Mouse (Mus musculus): ENCODE measurements around the gene Gm128.

Gm128 gene

GRCm38 (mm10) chr3:95241498-95241897, at the start of gene Gm128:
Gene Gm128 (minus strand): TSS chr3:95241598.
- DNase-seq (ENCODE audit: low read depth, low spot score) = no peak

DNA sequence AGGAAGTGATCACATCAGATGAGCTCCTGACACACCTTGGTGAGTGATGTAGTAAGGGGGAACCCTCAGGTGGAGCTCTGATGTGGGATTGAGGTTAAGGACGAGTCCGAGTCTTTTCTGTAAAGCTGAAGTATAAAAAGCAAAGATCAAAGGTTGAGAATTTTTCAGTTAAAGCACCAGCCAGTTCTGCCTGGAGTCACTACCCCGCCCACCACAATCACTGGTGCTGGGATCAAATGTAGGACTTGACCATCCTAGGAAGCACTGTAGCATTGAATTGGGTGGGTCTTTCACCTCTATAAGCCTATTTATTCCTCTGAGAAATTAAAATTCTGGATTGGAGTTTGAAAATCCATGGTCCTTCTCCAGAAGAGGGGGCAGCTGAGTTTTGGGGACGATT, 49.6 kb upstream of the Gm128 start:
- no peak for DNase-seq (ENCODE audit: low read depth, low spot score)

DNA sequence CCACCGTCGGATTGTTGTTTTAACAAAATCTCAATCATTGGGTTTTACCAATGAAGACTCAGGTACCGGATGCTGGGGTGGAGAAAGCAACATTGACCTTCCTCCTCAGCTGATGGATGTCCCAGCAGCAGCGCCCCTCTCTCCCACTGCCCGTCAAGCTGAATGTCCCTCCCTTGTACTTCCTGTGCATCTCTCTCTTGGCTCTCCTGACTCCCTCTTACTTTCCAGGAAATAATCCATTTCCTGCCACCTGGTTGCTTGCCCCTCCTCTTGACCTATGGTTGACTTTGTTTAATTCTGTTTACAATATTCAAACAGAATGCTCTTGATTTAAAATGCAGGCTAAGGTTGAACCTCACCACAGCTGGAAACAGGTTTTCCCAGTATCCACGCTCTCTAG, 48.8 kb upstream of the Gm128 start:
- no peak for DNase-seq (ENCODE audit: low read depth, low spot score)

DNA sequence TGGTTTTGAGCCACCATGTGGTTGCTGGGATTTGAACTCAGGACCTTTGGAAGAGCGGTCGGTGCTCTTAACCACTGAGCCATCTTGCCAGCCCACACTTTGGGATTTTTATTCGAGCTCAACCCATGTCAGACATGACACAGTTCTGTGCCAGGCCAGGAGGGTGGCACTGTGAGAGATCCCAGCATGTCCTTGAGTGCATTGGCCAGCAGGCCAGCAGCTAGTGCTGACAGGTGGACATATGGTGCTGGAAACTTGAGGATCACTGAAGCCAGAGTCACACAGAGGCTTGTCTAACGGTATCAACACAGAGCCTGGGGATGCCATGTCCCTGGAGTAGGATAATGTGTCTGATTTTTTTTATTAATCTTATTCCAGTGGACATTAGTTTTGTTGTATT, 48.0 kb upstream of the Gm128 start:
- no peak for DNase-seq (ENCODE audit: low read depth, low spot score)

DNA sequence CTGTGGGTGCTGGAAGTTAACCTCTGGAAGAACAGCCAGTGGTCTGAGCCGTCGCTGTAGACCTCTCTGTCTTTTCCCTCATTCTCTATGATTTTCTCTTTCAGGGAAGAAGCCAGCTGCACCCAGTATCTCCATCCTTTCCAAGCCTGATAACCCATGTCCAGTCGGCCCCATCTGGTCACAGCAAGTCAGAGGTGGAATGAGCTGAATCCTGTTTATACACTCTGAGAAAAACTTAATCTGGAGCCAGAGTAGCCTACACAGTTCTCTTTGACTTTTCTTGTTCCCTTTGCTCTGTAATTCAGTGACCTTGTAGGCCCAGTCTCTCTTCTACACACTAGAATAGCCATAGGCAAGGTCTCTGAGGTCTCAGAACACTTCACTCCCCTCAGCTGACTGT, 46.1 kb upstream of the Gm128 start:
- DNase-seq (ENCODE audit: low read depth, low spot score) = no peak

DNA sequence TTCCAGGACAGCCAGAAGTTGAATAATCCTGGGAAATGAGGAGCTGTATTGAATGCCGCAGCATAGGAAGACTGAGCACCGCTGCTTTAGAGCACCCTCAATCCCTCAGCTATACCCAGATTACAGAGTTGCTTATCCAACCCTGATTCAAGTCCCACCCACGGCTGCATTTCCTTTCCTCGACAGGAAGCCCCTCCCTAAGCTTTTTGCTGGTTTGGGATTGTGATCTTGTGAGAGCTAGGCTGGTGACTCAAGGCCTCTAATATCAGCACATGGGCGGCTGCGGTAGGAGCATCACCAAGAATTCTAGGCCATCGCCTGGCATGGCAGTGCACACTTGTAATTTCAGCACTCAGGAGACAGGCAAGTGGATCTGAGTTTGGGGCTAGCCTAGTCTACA, 45.1 kb upstream of the Gm128 start:
- no peak for DNase-seq (ENCODE audit: low read depth, low spot score)

GRCm38 (mm10) chr3:95286011-95286410, 44.6 kb upstream of the Gm128 start:
- no peak for DNase-seq (ENCODE audit: low read depth, low spot score)

- DNase-seq (ENCODE audit: low read depth, low spot score) = no peak
These were observed 44.0 kb upstream of the Gm128 start for GRCm38 (mm10) chr3:95285390-95285789.

DNA sequence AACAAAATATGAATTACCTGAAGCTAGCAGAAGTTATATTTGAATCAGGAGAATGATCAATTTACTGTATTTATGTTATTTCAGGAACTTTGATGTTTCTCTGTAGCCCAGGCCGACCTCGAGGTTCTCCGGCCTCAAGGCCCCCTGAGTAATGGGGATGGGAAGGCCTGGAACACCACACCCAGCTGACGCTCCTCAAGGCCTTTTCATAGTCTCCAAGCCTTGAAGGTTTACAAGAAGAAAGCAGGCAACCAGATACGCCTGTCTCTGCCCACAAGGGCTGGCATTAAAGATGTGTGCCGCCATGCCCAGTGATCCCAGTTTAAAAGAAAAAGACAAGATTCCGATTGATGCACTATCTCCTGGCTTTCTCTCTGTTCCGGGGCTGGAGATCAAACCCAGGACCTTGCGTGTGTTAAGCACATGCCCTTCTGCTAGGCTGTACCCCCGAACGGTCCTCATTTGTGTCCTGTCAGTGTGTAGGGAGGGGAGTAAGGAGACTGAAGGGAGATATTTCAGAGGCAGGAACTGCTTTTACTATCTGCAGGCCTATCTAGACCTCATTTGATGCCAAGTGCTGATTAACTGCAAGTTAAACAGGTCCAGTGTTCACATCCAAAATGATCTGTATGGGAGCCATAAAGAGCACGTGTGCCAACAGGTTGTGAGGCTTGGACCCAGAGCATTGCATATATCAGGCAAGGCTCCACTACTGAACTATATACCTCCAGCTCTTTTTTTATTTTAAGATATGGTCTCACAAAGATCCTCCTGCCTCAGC, 43.3 kb upstream of the Gm128 start:
- DNase-seq (ENCODE audit: low read depth, low spot score) = no peak

DNA sequence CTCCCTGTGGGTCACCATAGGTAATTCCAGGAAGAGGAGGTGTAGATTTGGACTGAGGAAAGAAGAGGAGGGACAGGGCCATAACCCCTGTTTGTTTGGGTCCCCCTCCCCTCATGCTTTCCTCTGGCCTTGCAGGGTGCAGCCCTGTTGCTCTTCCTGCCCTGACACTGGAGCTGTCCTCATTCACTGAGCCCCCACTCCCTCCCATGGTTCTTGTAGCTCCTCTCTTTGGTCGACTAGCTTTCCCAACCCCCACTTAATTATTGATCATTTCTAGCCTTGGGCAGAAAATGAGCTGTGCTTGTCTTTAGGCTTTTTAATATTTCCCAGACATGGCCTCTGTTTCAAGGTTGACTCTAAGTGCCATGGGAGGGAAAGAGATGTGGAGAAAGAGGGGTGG, 42.7 kb upstream of the Gm128 start:
- DNase-seq (ENCODE audit: low read depth, low spot score) = no peak

- DNase-seq (ENCODE audit: low read depth, low spot score) = no peak
These were observed 42.2 kb upstream of the Gm128 start for GRCm38 (mm10) chr3:95283589-95283941.

DNA sequence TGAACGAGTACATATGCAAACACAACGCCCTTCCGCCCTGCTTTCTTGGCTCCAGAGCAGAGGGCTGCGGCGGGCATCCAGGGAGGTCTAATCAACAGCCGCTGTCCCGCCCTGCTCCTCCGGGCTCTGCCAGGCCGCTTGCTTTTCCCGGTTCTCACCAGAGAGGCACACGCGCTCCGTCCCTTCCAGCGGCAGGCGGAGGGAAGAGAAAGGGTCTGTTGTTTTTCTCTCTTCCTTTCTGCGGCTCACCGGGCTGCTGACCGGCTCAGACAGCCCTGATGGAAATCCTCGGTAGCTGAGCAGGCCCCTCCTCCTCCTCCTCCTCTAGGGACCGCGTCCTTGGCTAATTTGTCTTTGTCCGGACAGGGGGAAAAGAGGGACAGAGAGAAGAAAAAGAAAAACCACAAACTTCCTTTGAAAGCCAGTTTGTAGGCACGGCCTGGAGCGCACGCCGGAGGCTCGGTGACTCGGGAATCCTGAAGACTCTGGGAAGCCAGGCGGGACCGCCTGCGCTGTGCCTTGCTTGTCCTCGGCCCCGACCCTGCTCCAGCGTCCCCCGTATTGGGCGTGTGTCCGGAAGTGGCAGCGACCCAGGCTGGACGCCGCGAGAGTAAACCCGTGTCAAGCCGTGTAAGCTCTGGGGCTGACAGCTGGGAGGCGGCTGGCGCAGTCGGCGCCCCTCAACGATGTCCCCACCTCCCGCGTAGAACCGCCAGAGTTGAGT, 41.6 kb upstream of the Gm128 start:
- peak; percentile 59 for DNase-seq (ENCODE audit: low read depth, low spot score)

- DNase-seq (ENCODE audit: low read depth, low spot score) = no peak
These were observed 41.0 kb upstream of the Gm128 start for GRCm38 (mm10) chr3:95282381-95282864.

DNA sequence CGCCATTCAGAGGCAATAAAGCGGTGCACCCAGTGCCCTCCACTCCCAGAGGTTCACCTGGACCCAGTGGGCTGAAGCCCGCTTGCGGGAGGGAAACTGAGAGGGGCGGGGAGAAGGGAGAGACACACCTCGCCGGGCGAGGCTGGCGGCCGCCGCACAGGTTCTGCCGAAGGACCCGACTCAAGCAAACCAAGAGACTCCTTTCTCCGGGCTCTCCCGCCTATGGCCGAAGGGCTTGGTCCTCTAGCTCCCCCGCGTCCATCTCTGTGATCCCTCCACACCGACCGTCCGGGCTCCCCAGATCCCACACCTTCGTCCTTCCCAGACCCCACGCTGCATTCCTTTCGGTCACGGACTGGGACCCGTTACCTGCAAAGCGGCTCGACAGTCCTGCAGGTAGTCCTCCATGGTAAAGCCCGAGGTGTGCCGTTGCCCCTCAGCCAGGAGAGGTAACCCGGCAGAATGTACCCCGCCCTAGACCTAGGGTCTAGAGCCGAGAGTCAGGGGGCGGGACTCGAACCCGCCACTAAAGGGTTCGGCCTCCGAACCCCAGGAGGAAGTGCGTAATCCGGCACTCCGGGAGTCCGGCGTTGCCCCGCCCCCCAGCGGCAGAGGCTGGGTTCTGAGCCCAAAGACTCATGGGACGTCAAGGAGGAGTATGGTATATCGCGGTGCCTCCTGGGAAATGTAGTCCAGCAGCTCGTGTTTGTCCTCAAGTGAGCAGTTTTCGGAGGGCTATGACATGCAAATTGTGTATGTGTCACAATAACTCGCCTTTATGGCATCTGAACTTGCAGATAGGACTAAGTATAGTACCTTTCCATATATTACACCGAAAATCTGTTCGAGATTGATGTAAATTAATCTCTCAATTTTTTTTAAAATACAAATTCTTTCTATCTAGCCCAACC, 40.1 kb upstream of the Gm128 start, which contains the start of the genes Mindy1 and Prune1:
Gene Mindy1, plus strand, starts transcription at position 130 of the 911 bp plus-strand sequence.
Gene Prune1, minus strand, starts transcription at position 861 of the 911 bp plus-strand sequence.
- peak; percentile 97 for DNase-seq (ENCODE audit: low read depth, low spot score)

GRCm38 (mm10) chr3:95280747-95281146, 39.3 kb upstream of the Gm128 start:
- DNase-seq (ENCODE audit: low read depth, low spot score) = no peak

DNA sequence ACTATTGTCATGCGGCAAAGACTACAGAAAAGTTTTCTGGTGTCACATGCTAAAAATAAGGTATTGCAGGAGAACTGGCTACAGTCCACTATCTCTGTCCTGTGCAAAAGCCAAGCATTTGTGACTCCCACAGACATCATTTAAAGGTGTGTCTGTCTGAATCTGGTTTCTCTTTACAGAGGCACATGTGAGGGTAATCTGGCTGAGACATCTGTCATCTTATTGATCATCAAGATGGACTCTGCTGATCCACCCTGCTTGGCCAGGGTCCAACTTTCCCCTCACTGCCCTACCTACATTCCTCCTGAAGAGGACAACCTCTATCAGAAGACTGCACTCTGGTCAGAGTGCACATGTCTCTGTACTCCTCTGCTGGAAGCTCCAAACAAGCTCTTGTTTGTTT, 35.8 kb upstream of the Gm128 start:
- DNase-seq (ENCODE audit: low read depth, low spot score) = no peak

GRCm38 (mm10) chr3:95276428-95276934, 35.1 kb upstream of the Gm128 start:
- no peak for DNase-seq (ENCODE audit: low read depth, low spot score)

- DNase-seq (ENCODE audit: low read depth, low spot score) = no peak
These were observed 33.8 kb upstream of the Gm128 start for GRCm38 (mm10) chr3:95275161-95275560.

GRCm38 (mm10) chr3:95274453-95274852, 33.1 kb upstream of the Gm128 start:
- DNase-seq (ENCODE audit: low read depth, low spot score) = no peak

GRCm38 (mm10) chr3:95273471-95273870, 32.1 kb upstream of the Gm128 start:
- DNase-seq (ENCODE audit: low read depth, low spot score) = no peak

GRCm38 (mm10) chr3:95270766-95271364, 29.5 kb upstream of the Gm128 start:
- no peak for DNase-seq (ENCODE audit: low read depth, low spot score)

Data from embryo, embryonic 11.5 days (tissue).